Mouse (Mus musculus) liver, embryonic 11.5 days (tissue): ENCODE measurements around the gene Eif2b2. TPM values are rescaled to one million over a fixed set of nuclear protein-coding genes. Genes with fewer than 3 reads are reported as not detected.

Experiments
- ATAC-seq: fragments of 200-750 bp; cut with Nextera tagmentation; replicated peaks from 2 replicates; pipeline ENCODE4 v1.8.0; 2017; ENCODE audit warnings: moderate number of reproducible peaks, mild to moderate bottlenecking, moderate TSS enrichment, moderate library complexity; ENCODE audit not compliant: low FRiP score
- DNase-seq: peaks from one replicate; pipeline ENCODE4 v3.0.0-alpha.2; 2017; ENCODE audit warnings: low spot score
- H3K27ac ChIP-seq: fragments of 300-500 bp; sonication (generic); 2 replicates; pipeline ENCODE4 v1.5.1; 2014; ENCODE audit warnings: mild to moderate bottlenecking, low read depth, low read length, control low read depth
- H3K27me3 ChIP-seq: fragments of 300-500 bp; sonication (generic); replicated peaks from 2 replicates; pipeline ENCODE4 v1.6.1; 2014; ENCODE audit warnings: low read length, mixed read lengths; ENCODE audit not compliant: control insufficient read depth, insufficient read depth
- H3K36me3 ChIP-seq: fragments of 300-500 bp; sonication (generic); 2 replicates; pipeline ENCODE4 v1.6.1; 2014; ENCODE audit warnings: mild to moderate bottlenecking, low read length, moderate library complexity, mixed read lengths; ENCODE audit not compliant: control insufficient read depth, insufficient read depth
- H3K4me1 ChIP-seq: fragments of 300-500 bp; sonication (generic); replicated peaks from 2 replicates; pipeline ENCODE4 v1.6.1; 2014; ENCODE audit warnings: low read length, mixed read lengths; ENCODE audit not compliant: control insufficient read depth, insufficient read depth
- H3K4me2 ChIP-seq: fragments of 300-500 bp; sonication (generic); 2 replicates; pipeline ENCODE4 v1.6.1; 2014; ENCODE audit warnings: mild to moderate bottlenecking, control low read depth, moderate library complexity
- H3K4me3 ChIP-seq: fragments of 300-500 bp; sonication (generic); 2 replicates; pipeline ENCODE4 v1.5.1; 2014; ENCODE audit warnings: low read depth, low read length, control low read depth
- H3K9ac ChIP-seq: fragments of 300-500 bp; sonication (generic); 2 replicates; pipeline ENCODE4 v1.6.1; 2014; ENCODE audit warnings: low read depth, low read length, control low read depth
- H3K9me3 ChIP-seq: fragments of 300-500 bp; sonication (generic); 2 replicates; pipeline ENCODE4 v1.6.1; 2016; ENCODE audit warnings: low read length, inconsistent platforms, mixed read lengths; ENCODE audit not compliant: control insufficient read depth
- WGBS: fragments of 180-500 bp; shearing (Covaris S2); extraction: QIAGEN DNeasy Blood & Tissue Kit; methylation state at CpG from one replicate; pipeline ENCODE4 v1.1.7; 2014; 5-methylcytosine and 5-hydroxymethylcytosine counted together
- polyA plus RNA-seq: library from polyadenylated mRNA; unstranded; fragments of >200 nt; fragmentation: Nextera tagmentation; extraction: Ambion mirVana; gene quantifications from 2 replicates; pipeline ENCODE4 v1.2.1, GENCODE M21; 2014

Eif2b2 gene
- polyA plus RNA-seq, 1 experiment from 2014 or later = 75.6 TPM

DNA sequence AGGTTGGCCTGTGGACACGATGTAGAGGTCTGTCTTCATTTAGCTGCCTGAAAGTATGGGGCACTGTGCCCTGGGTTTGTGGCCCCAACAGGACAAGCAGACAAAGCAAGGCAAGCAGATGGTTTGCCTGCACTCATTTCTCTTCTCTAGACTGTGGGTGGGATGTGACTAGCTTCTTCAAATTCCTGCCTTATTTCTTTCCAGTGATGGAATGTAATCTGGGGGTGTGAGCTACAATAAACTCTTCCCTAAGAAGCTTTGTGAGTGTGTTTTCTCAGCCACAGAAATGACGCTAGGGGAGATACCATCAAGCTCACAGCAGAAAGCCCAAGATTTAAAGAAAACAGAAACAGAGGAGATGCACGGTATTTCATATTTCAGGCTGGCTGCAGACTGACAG lies 32.8 kb downstream of the Eif2b2 start:
- no peak overlapping the region for H3K4me3 ChIP-seq
- no peak for DNase-seq
- WGBS = 82% methylated on average over 3 of the region's 3 CpGs
- no peak for ATAC-seq
- peaks cover 3% of the 10 kb centered on the region; the same call in 1 of the 2 replicates for H3K9me3 ChIP-seq
- no peaks in the 10 kb centered on the region for H3K27me3 ChIP-seq
- no peak overlapping the region for H3K4me2 ChIP-seq
- no peak overlapping the region for H3K9ac ChIP-seq
- no peaks in the 10 kb centered on the region; the same call in 1 of the 2 replicates for H3K4me1 ChIP-seq
- H3K27ac ChIP-seq = no peak overlapping the region
- no peaks in the 10 kb centered on the region for H3K36me3 ChIP-seq

GRCm38 (mm10) chr12:85256074-85256751 lies 36.9 kb downstream of the Eif2b2 start:
- H3K27ac ChIP-seq = 0 out of 2 replicates have a peak overlapping the region, but pooled peaks have one; percentile 8
- 64% methylated on average over 7 of the region's 7 CpGs for WGBS
- ATAC-seq (no peak), DNase-seq (no peak)
- H3K36me3 ChIP-seq = no peaks in the 10 kb centered on the region
- H3K9me3 ChIP-seq = no peaks in the 10 kb centered on the region
- no peak overlapping the region for H3K4me2 ChIP-seq
- no peaks in the 10 kb centered on the region for H3K27me3 ChIP-seq
- no peak overlapping the region for H3K9ac ChIP-seq
- H3K4me3 ChIP-seq = no peak overlapping the region
- no peaks in the 10 kb centered on the region; the same call in none of the 2 replicates for H3K4me1 ChIP-seq

GRCm38 (mm10) chr12:85257008-85257639 lies 37.8 kb downstream of the Eif2b2 start:
- WGBS = 48% methylated on average over 7 of the region's 7 CpGs
- no peak overlapping the region for H3K4me3 ChIP-seq
- 0 out of 2 replicates have a peak overlapping the region, but pooled peaks have one; percentile 9 for H3K4me2 ChIP-seq
- ATAC-seq (0 out of 2 replicates have a peak, but pooled peaks have one; percentile 31), DNase-seq (no peak)
- no peaks in the 10 kb centered on the region for H3K36me3 ChIP-seq
- no peaks in the 10 kb centered on the region; the same call in none of the 2 replicates for H3K4me1 ChIP-seq
- H3K9ac ChIP-seq = no peak overlapping the region
- 0 out of 2 replicates have a peak overlapping the region, but pooled peaks have one; percentile 4 for H3K27ac ChIP-seq
- H3K27me3 ChIP-seq = no peaks in the 10 kb centered on the region
- H3K9me3 ChIP-seq = no peaks in the 10 kb centered on the region

- no peak overlapping the region for H3K4me2 ChIP-seq
- no peak for DNase-seq
- no peak overlapping the region for H3K4me3 ChIP-seq
- H3K27ac ChIP-seq = no peak overlapping the region
- H3K36me3 ChIP-seq = peaks cover 2% of the 10 kb centered on the region; the same call in 1 of the 2 replicates
- H3K4me1 ChIP-seq = no peaks in the 10 kb centered on the region; the same call in 1 of the 2 replicates
- no peaks in the 10 kb centered on the region for H3K27me3 ChIP-seq
- H3K9ac ChIP-seq = no peak overlapping the region
- H3K9me3 ChIP-seq = no peaks in the 10 kb centered on the region
- no peak for ATAC-seq
- WGBS = 76% methylated on average over 10 of the region's 10 CpGs
These were observed 43.2 kb downstream of the Eif2b2 start for GRCm38 (mm10) chr12:85262489-85262888.

DNA sequence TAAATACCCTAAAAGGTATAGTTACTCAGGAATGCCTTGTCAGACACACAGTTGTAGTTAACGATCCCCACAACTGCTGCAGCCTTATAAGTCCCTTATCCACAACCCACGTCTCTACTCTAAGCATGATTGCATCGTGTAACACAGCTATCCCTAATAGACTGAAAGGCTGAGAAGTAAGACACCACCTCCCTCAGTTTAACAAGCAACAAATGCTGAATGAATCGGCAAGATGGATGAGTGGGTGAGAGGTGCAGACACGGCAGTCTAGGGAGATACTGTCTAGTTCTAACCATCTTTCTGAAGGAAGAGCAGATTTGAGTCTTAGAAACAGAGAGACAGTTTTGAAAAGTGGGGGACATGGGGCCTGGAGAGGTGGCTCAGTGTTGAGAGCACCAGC lies 43.9 kb downstream of the Eif2b2 start:
- 68% methylated on average over 5 of the region's 5 CpGs for WGBS
- H3K4me2 ChIP-seq = no peak overlapping the region
- H3K4me3 ChIP-seq = no peak overlapping the region
- ATAC-seq (no peak), DNase-seq (no peak)
- H3K27ac ChIP-seq = no peak overlapping the region
- H3K36me3 ChIP-seq = peaks cover 2% of the 10 kb centered on the region; the same call in 1 of the 2 replicates
- H3K9ac ChIP-seq = no peak overlapping the region
- H3K9me3 ChIP-seq = no peaks in the 10 kb centered on the region
- no peaks in the 10 kb centered on the region for H3K27me3 ChIP-seq
- H3K4me1 ChIP-seq = no peaks in the 10 kb centered on the region

- Histone ChIP-seq H3K4me1 (no peaks in the 10 kb centered on the region), H3K4me2 (no peak overlapping the region), H3K9ac (no peak overlapping the region), H3K27me3 (no peaks in the 10 kb centered on the region), H3K4me3 (no peak overlapping the region), H3K27ac (no peak overlapping the region), H3K9me3 (no peaks in the 10 kb centered on the region; the same call in 1 of the 2 replicates), H3K36me3 (peaks cover 2% of the 10 kb centered on the region; the same call in 1 of the 2 replicates)
- no peak for ATAC-seq
- 93% methylated on average over 8 of the region's 8 CpGs for WGBS
- no peak for DNase-seq
These were observed 45.2 kb downstream of the Eif2b2 start for GRCm38 (mm10) chr12:85264531-85264930.

GRCm38 (mm10) chr12:85264940-85265339 lies 45.7 kb downstream of the Eif2b2 start:
- 0 out of 2 replicates have a peak, but pooled peaks cover 2% of the 10 kb centered on the region for H3K4me1 ChIP-seq
- no peak overlapping the region for H3K4me3 ChIP-seq
- ATAC-seq = no peak
- 64% methylated on average over 7 of the region's 7 CpGs for WGBS
- no peaks in the 10 kb centered on the region for H3K27me3 ChIP-seq
- peaks cover 2% of the 10 kb centered on the region; the same call in 1 of the 2 replicates for H3K36me3 ChIP-seq
- no peak overlapping the region for H3K9ac ChIP-seq
- no peaks in the 10 kb centered on the region; the same call in 1 of the 2 replicates for H3K9me3 ChIP-seq
- DNase-seq = no peak
- no peak overlapping the region for H3K27ac ChIP-seq
- H3K4me2 ChIP-seq = no peak overlapping the region

- ATAC-seq (no peak), DNase-seq (no peak)
- Histone ChIP-seq H3K9ac (no peak overlapping the region), H3K4me2 (no peak overlapping the region), H3K27me3 (no peaks in the 10 kb centered on the region), H3K9me3 (no peaks in the 10 kb centered on the region; the same call in 1 of the 2 replicates), H3K27ac (no peak overlapping the region), H3K4me3 (no peak overlapping the region), H3K4me1 (0 out of 2 replicates have a peak, but pooled peaks cover 2% of the 10 kb centered on the region), H3K36me3 (peaks cover 2% of the 10 kb centered on the region; the same call in 1 of the 2 replicates)
- 78% methylated on average over 3 of the region's 3 CpGs for WGBS
These were observed 47.0 kb downstream of the Eif2b2 start for GRCm38 (mm10) chr12:85266248-85266647.
